Mouse (Mus musculus): ENCODE results near the gene Chst3. TPM values are rescaled to one million over a fixed set of nuclear protein-coding genes. Genes with fewer than 3 reads are reported as not detected.
"Not testable (repeated sequence)": the region's sequence is repeated elsewhere in the genome, so short reads cannot be mapped to it uniquely, and the experiment has no call there.

Gene Chst3
- polyA plus RNA-seq, 1 experiment from 2014 or later: 2.3 TPM

GRCm38 (mm10) chr10:60191796-60192195 is 27.3 kb downstream of the Chst3 start:
- no peak for ATAC-seq (ENCODE audit: insufficient read depth, low FRiP score, low read depth)
- Histone ChIP-seq H3K4me1 (peaks cover 30% of the 10 kb centered on the region), H3K9me3 (no peaks in the 10 kb centered on the region), H3K4me2 (peak overlapping the region; percentile 70), H3K9ac (no peak overlapping the region), H3K36me3 (no peaks in the 10 kb centered on the region), H3K4me3 (replicated peaks) (peak overlapping the region; percentile 26), H3K27ac (no peak overlapping the region), H3K27me3 (replicated peaks) (no peaks in the 10 kb centered on the region)
- under 1% methylated on average over 17 of the region's 17 CpGs for WGBS

- WGBS: 76% methylated on average over 6 of the region's 6 CpGs
- Histone ChIP-seq H3K9ac (no peak overlapping the region), H3K4me3 (replicated peaks) (no peak overlapping the region), H3K36me3 (no peaks in the 10 kb centered on the region), H3K4me2 (no peak overlapping the region), H3K9me3 (no peaks in the 10 kb centered on the region), H3K4me1 (peaks cover 31% of the 10 kb centered on the region), H3K27me3 (replicated peaks) (no peaks in the 10 kb centered on the region), H3K27ac (no peak overlapping the region)
- no peak for ATAC-seq (ENCODE audit: insufficient read depth, low FRiP score, low read depth)
Measured at GRCm38 (mm10) chr10:60189534-60190186, 29.4 kb downstream of the Chst3 start.

- Histone ChIP-seq H3K9ac (no peak overlapping the region), H3K36me3 (no peaks in the 10 kb centered on the region), H3K4me2 (no peak overlapping the region), H3K9me3 (no peaks in the 10 kb centered on the region), H3K4me1 (peaks cover 11% of the 10 kb centered on the region; the same call in 1 of the 2 replicates), H3K4me3 (replicated peaks) (no peak overlapping the region), H3K27ac (no peak overlapping the region), H3K27me3 (replicated peaks) (no peaks in the 10 kb centered on the region)
- 67% methylated on average over 44 of the region's 44 CpGs for WGBS
- no peak for ATAC-seq (ENCODE audit: insufficient read depth, low FRiP score, low read depth)
Measured at GRCm38 (mm10) chr10:60186191-60186945, 32.7 kb downstream of the Chst3 start.

GRCm38 (mm10) chr10:60185023-60185709 is 33.9 kb downstream of the Chst3 start:
- no peak overlapping the region for H3K27ac ChIP-seq
- peaks cover 11% of the 10 kb centered on the region; the same call in 1 of the 2 replicates for H3K4me1 ChIP-seq
- no peaks in the 10 kb centered on the region for H3K9me3 ChIP-seq
- no peak overlapping the region for H3K9ac ChIP-seq
- no peaks in the 10 kb centered on the region for H3K36me3 ChIP-seq
- no peak overlapping the region for H3K4me3 ChIP-seq (replicated peaks)
- no peaks in the 10 kb centered on the region for H3K27me3 ChIP-seq (replicated peaks)
- ATAC-seq (ENCODE audit: insufficient read depth, low FRiP score, low read depth): 0 out of 2 replicates have a peak, but pooled peaks have one; percentile 37
- WGBS: 76% methylated on average over 10 of the region's 10 CpGs
- H3K4me2 ChIP-seq: no peak overlapping the region

- H3K27me3 ChIP-seq (replicated peaks); H3K4me2 ChIP-seq; H3K4me1 ChIP-seq; H3K4me3 ChIP-seq (replicated peaks); H3K9ac ChIP-seq; H3K36me3 ChIP-seq; H3K9me3 ChIP-seq; ATAC-seq (ENCODE audit: insufficient read depth, low FRiP score, low read depth); H3K27ac ChIP-seq: not testable (repeated sequence)
- WGBS: 88% methylated on average over 9 of the region's 9 CpGs
Measured at GRCm38 (mm10) chr10:60175306-60175705, 43.8 kb downstream of the Chst3 start.

GRCm38 (mm10) chr10:60174506-60174905 is 44.6 kb downstream of the Chst3 start:
- Histone ChIP-seq H3K36me3 (no peaks in the 10 kb centered on the region), H3K4me1 (no peaks in the 10 kb centered on the region), H3K9me3 (no peaks in the 10 kb centered on the region), H3K4me2 (no peak overlapping the region), H3K27me3 (replicated peaks) (no peaks in the 10 kb centered on the region), H3K4me3 (replicated peaks) (no peak overlapping the region), H3K9ac (no peak overlapping the region), H3K27ac (no peak overlapping the region)
- 62% methylated on average over 3 of the region's 3 CpGs for WGBS
- no peak for ATAC-seq (ENCODE audit: insufficient read depth, low FRiP score, low read depth)

DNA sequence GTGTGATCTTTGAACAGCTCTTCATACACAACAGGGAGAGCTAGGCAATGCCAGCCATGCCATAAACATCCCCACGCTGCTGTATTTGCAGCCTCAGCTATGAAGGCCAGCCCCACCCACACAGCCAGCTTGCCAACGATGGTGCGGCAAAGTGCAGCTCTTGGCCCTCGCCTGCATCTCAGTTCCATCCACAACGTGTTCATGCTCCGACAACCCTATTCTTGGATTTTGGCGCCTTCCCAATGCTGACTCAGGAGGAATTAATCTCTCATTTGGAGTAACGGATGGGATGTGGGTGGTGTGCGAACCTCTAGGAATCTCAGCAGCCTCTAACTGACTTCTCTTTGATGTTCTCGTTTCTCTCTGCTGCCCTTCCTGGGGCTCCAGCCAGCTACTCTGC is 46.0 kb downstream of the Chst3 start:
- Histone ChIP-seq H3K4me1 (no peaks in the 10 kb centered on the region), H3K4me2 (no peak overlapping the region), H3K27me3 (replicated peaks) (no peaks in the 10 kb centered on the region), H3K9ac (no peak overlapping the region), H3K4me3 (replicated peaks) (no peak overlapping the region), H3K36me3 (no peaks in the 10 kb centered on the region), H3K9me3 (no peaks in the 10 kb centered on the region), H3K27ac (no peak overlapping the region)
- ATAC-seq (ENCODE audit: insufficient read depth, low FRiP score, low read depth): no peak
- 49% methylated on average over 10 of the region's 10 CpGs for WGBS

DNA sequence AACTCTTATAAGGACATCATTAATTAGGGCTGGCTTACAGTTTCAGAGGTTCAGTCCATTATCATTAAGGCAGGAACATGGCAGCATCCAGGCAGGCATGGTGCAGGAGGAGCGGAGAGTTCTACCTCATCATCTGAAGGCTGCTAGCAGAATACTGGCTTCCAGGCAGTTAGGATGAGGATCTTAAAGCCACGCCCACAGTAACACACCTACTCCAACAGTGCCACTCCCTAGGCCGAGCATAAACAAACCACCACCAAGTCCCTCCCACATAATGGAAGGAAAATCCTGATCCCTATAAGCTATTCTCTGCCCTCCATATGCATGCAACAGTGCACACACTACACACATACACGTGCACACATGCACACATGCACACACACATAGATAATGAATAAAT is 46.8 kb downstream of the Chst3 start:
- WGBS: 81% methylated on average over 4 of the region's 4 CpGs
- Histone ChIP-seq H3K4me2 (no peak overlapping the region), H3K9ac (no peak overlapping the region), H3K27ac (no peak overlapping the region), H3K36me3 (no peaks in the 10 kb centered on the region), H3K27me3 (replicated peaks) (no peaks in the 10 kb centered on the region), H3K4me3 (replicated peaks) (no peak overlapping the region), H3K4me1 (no peaks in the 10 kb centered on the region), H3K9me3 (no peaks in the 10 kb centered on the region)
- ATAC-seq (ENCODE audit: insufficient read depth, low FRiP score, low read depth): no peak

DNA sequence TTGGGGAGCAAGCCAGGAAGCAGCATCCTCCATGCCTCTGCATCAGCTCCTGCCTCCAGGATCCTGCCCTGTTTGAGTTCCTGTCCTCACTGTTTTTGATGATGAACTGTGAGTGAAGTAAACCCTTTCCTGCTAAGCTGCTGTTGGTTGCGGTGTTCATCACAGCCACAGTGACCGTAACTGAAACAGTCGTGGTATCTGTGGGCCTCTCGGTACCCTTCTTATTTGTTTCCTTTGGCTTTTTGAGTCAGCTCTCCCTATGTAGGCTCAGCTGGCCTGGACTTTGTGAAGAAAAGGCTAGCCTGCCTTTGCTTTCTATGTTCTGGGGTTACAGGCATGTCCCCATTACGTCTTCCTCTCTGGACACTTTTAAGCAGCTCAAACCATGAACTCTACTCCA is 47.7 kb downstream of the Chst3 start:
- Histone ChIP-seq H3K4me2 (no peak overlapping the region), H3K36me3 (no peaks in the 10 kb centered on the region), H3K9me3 (no peaks in the 10 kb centered on the region), H3K27me3 (replicated peaks) (no peaks in the 10 kb centered on the region), H3K4me3 (replicated peaks) (no peak overlapping the region), H3K4me1 (no peaks in the 10 kb centered on the region), H3K27ac (no peak overlapping the region), H3K9ac (no peak overlapping the region)
- WGBS: 89% methylated on average over 5 of the region's 5 CpGs
- ATAC-seq (ENCODE audit: insufficient read depth, low FRiP score, low read depth): no peak

DNA sequence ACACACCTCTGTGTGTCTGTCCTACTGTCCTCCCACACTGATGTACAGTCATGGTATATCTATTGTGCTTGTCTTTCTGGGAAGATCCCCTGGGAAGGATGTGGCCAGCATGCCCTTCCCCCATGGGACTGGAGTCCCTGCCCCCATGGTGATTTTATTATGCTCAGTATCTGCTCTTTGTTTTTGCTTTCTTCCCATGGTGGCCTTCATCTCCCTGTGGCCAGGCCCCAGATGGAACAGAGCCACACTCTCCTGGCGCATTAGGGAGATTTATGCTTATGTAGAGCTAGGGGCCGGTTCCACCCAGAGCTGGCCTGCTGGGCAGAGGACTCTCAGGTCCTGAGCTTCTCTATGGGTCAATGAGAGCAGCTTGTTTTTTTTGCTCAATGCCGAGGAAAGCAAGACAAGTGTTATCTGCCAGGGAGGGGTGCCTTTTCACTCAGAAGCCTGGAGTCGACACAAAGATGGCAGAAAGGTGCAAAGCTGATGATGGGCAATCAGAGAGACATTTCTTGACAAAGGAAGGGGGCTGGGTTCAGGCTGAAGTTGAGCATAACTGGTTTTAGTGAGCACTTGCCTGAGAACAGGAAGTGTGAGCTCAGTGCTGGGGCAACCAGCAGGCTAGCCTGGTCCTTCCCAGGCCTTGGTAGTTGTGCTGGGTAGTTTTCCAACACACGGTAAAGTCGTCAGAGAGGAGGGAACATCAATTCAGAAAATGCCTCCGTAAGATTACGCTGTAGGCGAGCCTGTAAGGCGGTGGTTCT is 48.6 kb downstream of the Chst3 start:
- no peak overlapping the region for H3K4me2 ChIP-seq
- no peaks in the 10 kb centered on the region for H3K9me3 ChIP-seq
- no peak overlapping the region for H3K4me3 ChIP-seq (replicated peaks)
- no peaks in the 10 kb centered on the region for H3K4me1 ChIP-seq
- no peaks in the 10 kb centered on the region for H3K36me3 ChIP-seq
- no peak overlapping the region for H3K27ac ChIP-seq
- WGBS: 75% methylated on average over 10 of the region's 10 CpGs
- ATAC-seq (ENCODE audit: insufficient read depth, low FRiP score, low read depth): no peak
- no peaks in the 10 kb centered on the region for H3K27me3 ChIP-seq (replicated peaks)
- H3K9ac ChIP-seq: no peak overlapping the region

GRCm38 (mm10) chr10:60168960-60169359 is 50.1 kb downstream of the Chst3 start:
- 65% methylated on average over 3 of the region's 3 CpGs for WGBS
- H3K27me3 ChIP-seq (replicated peaks): no peaks in the 10 kb centered on the region
- H3K36me3 ChIP-seq: no peaks in the 10 kb centered on the region
- H3K4me3 ChIP-seq (replicated peaks): no peak overlapping the region
- H3K9me3 ChIP-seq: no peaks in the 10 kb centered on the region
- ATAC-seq (ENCODE audit: insufficient read depth, low FRiP score, low read depth): no peak
- H3K4me2 ChIP-seq: no peak overlapping the region
- no peak overlapping the region for H3K9ac ChIP-seq
- H3K27ac ChIP-seq: no peak overlapping the region
- H3K4me1 ChIP-seq: no peaks in the 10 kb centered on the region
